Mouse (Mus musculus) heart, postnatal 0 days (tissue): ENCODE measurements around the gene Prkar2a.

Experiments
- CTCF ChIP-seq: IDR thresholded peaks from 2 replicates; pipeline ENCODE4 v1.5.1; 2016; ENCODE audit warnings: antibody characterized with exemption, control low read depth, low read depth
- EP300 ChIP-seq: IDR thresholded peaks from 2 replicates; pipeline ENCODE4 v1.6.1; 2016; ENCODE audit warnings: antibody characterized with exemption, low read depth

GRCm38 (mm10) chr9:108757406-108757805, 68.3 kb downstream of the Prkar2a start:
- TF ChIP-seq CTCF: no peak
- no peak for TF ChIP-seq EP300
